Mouse (Mus musculus): ENCODE measurements around the gene Mcpt9. TPM values are rescaled to one million over a fixed set of nuclear protein-coding genes. Genes with fewer than 3 reads are reported as not detected.
"Not testable (repeated sequence)": the region's sequence is repeated elsewhere in the genome, so short reads cannot be mapped to it uniquely, and the experiment has no call there.

Mcpt9 gene
- total RNA-seq (2021), result not detected
- long read RNA-seq, experiment 1, result 0 reads
- long read RNA-seq, experiment 2, result 0 reads

DNA sequence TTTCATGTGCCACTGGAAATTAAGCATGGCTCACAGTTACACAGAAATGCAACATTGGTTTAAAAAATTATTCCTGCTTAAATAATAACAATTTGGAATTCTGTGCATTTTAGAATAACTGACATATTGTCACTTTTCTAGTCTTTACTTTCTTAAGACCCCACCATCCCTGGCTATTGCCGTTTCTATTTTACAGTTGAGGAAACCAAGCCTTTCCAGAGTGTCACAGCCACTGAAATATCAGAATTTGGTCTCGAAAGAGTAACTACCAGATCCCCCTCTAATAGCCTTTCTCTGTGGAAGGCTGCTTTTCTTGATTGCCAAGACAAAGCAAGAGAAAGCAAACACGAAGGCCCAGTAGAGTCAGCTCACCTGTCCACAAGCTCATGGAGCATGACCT, at the start of gene Mcpt9:
Gene Mcpt9, minus strand, starts transcription at position 101 of the 400 bp plus-strand sequence.
- DNase-seq (ENCODE audit: low spot score), result not testable (repeated sequence)

DNA sequence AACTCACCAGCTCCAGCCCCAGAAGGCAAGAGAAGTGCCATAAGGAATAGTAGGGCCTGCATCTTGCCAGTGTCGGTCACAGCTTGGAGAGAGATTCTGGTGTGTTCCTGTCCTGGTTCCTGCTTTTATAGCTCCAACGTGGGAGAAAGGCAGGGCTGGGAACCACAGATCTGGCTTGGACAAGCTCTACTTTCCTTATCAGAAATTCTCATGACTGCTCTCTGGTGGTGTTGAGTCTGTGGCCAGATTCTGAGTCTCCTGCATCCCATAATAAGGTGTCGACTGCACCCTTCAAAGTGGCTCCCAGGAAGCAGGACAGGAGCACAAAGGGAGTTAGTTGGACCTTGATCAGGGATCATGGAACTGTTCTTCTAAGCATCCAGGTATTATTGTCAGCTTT, 31.9 kb upstream of the Mcpt9 start, which contains the start of gene Mcpt4:
Gene Mcpt4, minus strand, starts transcription at position 101 of the 400 bp plus-strand sequence.
- not testable (repeated sequence) for DNase-seq (ENCODE audit: low spot score)

DNA sequence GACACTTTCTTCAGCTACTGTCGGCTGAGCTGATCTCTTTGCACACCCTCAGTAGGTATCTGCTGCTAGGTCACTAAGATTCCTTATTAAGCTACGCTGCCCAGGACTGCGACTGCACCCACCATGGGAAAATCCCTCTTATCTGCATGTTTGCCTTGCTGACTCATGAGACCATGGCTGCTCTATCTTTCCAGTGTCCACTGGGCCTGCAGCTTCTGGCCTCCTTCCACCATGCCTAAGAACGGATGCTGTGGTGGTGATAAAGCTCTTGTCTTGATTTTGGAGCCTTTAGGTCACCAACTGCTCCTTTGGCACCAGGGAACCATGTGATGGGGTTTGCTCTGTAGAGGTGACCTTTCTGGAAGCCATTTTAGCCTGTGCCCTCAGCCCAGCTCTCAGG, 27.4 kb upstream of the Mcpt9 start:
- DNase-seq (ENCODE audit: low spot score), result no peak

DNA sequence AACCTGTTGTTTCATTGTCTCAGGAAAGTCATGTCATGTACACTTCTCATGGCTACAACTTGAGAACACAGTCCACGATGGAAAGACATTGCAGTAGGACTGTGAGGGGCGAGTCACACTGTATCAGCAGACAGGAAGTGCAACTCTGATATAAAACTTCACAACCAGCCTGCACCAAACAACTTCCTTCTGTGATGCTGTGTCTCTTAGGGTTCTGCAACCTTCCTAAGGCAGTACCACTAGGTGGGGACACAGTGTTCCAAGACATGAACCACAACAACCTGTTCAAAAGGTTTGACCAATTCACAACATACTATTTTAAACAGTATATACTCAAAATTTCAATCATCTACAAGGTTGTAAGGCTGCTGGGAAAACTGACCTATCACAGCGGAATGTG, 25.1 kb upstream of the Mcpt9 start:
- no peak for DNase-seq (ENCODE audit: low spot score)

DNA sequence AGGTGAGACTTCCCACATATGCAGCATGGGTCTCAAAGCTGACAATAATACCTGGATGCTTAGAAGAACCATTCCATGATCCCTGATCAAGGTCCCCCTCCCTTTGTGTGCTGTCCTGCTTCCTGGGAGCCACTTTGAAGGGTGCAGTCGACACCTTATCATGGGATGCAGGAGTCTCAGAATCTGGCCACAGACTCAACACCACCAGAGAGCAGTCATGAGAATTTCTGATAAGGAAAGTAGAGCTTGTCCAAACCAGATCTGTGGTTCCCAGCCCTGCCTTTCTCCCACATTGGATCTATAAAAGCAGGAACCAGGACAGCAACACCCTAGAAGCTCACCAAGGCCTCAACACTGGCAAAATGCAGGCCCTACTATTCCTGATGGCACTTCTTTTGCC, 11.5 kb upstream of the Mcpt9 start, which contains the start of gene Mcpt2:
Gene Mcpt2, plus strand, starts transcription at position 250 of the 400 bp plus-strand sequence.
- DNase-seq (ENCODE audit: low spot score), result not testable (repeated sequence)

DNA sequence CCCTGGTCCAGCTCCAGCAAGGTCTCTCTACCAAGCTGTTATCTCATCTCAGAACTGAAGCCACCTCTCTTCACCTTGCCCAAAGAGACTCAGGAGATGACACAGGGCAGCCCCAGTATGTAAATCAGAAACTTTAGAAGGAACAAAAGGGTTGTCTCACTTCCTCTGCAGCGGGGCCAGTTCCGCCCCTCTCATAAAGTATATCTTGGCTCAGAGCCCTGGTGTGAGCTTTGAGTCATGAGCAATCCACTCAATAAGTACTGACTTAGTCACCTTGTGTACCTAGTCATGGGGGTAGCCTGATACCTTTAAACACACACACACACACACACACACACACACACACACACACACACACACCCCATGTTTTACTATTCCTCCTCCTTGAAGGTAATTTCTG, 4.1 kb upstream of the Mcpt9 start:
- DNase-seq (ENCODE audit: low spot score), result no peak

DNA sequence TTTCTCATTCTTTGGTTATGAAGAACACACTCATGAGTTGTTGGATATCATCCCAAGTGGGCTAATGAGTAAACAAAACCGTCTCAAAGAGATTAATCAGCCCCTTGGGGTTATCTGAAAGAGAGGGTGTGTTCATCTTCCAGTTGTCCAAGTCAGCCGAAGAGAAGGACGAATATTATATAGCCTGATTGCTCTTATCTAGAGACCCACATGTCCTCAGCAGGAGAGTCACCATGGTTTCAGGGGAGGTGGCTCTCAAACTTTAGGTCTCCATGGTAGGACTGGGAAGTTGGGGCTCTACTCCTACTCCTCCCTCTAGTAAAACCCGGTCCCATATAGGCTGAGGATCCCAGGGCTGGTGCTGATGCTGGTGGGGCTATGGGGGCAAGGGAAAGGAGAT, 9.0 kb downstream of the Mcpt9 start:
- not testable (repeated sequence) for DNase-seq (ENCODE audit: low spot score)

DNA sequence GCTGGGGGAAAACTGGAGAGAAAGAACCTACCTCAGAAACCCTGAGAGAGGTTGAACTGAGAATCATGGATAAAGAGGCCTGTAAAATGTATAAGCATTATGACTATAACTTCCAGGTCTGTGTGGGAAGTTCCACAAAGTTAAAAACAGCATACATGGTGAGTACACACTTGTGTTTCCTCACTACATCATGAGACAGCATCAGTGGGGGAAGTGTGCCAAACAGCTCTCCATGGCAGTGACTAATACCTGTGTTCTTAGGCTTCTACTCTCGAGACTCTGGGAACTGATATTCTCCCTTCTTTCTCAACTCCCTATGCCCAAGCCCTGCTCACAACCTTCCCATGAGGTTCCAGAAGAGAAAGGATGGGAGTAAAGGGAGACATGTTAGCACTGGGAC, 10.8 kb downstream of the Mcpt9 start:
- DNase-seq (ENCODE audit: low spot score), result no peak

DNA sequence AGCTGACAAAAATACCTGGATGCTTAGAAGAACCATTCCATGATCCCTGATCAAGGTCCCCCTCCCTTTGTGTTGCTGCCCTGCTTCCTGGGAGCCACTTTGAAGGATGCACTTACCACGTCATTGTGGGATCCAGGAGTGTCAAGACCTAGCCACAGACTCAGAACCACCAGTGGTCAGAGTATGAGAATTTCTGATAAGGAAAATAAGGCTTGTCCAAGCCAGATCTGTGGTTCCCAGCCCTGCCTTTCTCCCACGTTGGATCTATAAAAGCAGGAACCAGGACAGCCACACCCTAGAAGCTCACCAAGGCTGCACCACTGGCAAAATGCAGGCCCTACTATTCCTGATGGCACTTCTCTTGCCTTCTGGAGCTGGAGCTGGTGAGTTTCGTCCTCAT, 12.6 kb downstream of the Mcpt9 start, which contains the start of gene Mcpt1:
Gene Mcpt1, plus strand, starts transcription at position 301 of the 400 bp plus-strand sequence.
- not testable (repeated sequence) for DNase-seq (ENCODE audit: low spot score)

DNA sequence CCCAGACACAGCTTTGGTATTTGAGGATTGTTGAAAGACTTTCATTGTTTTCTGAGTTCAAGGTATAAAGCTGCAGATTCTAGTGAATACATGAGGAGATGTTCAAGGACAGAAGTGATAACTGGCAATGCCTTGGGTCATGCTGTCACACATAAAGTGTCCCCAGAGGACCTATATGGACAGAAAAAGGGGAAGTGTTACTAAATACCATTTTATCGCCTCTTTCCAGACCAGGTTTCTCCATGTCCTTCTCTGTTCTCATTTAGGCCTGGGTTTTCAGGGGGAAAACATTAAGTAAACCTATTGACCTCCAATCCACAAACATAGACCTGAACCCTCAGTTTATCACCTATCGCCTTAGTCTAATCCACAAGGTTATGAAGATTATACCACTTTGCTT, 16.4 kb downstream of the Mcpt9 start:
- DNase-seq (ENCODE audit: low spot score), result no peak

DNA sequence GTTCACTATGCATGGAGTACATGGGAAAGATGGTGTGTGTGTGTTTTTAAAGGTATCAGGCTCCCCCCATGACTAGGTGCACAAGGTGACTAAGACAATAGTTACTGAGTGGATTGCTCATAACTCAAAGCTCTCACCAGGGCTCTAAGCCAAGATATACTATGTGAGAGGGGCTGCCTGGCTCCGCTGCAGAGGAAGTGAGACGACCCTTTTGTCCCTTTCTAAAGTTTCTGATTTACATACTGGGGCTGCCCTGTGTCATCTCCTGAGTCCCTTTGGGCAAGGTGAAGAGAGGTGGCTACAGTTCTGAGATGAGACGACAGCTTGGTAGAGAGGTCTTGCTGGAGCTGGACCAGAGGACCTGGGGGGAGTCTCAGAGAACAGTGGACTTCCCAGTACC, 17.1 kb downstream of the Mcpt9 start:
- no peak for DNase-seq (ENCODE audit: low spot score)

DNA sequence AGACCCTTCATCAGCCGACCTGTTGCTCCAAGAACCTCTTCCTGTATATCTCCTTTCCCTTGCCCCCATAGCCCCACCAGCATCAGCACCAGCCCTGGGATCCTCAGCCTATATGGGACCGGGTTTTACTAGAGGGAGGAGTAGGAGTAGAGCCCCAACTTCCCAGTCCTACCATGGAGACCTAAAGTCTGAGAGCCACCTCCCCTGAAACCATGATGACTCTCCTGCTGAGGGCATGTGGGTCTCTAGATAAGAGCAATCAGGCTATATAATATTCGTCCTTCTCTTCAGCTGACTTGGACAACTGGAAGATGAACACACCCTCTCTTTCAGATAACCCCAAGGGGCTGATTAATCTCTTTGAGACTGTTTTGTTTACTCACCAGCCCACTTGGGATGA, 42.8 kb downstream of the Mcpt9 start:
- not testable (repeated sequence) for DNase-seq (ENCODE audit: low spot score)

Other genes starting within 250 kb of the Mcpt9 start
- 1 to 10 TPM; 3.8 to 9.1 TPM for gene Adcy4, start 246.4 kb downstream of the Mcpt9 start, total RNA-seq (2021)
- 1 to 10 TPM; 1.6 to 2.5 TPM for gene Ripk3, start 241.6 kb downstream of the Mcpt9 start, total RNA-seq (2021)
- gene Nfatc4, start 207.4 kb downstream of the Mcpt9 start, total RNA-seq (2021), result 1 to 10 TPM; 1.5 to 3.3 TPM
- gene Nynrin, start 176.5 kb downstream of the Mcpt9 start, total RNA-seq (2021), result 1 to 10 TPM; 1.2 to 1.8 TPM
- not detected for gene Cbln3, start 146.1 kb downstream of the Mcpt9 start, total RNA-seq (2021)
- gene Khnyn, start 145.5 kb downstream of the Mcpt9 start, total RNA-seq (2021), result 1 to 10 TPM; 5.4 to 5.5 TPM
- gene Sdr39u1, start 130.2 kb downstream of the Mcpt9 start, total RNA-seq (2021), result 100 to 1,000 TPM; 125 to 126 TPM
- 1 to 10 TPM; 3.2 to 3.3 TPM for gene Cma1, start 85.8 kb downstream of the Mcpt9 start, total RNA-seq (2021)
- not detected for gene Cma2, start 79.5 kb downstream of the Mcpt9 start, total RNA-seq (2021)
- not detected for gene Mcpt1, start 12.5 kb downstream of the Mcpt9 start, total RNA-seq (2021)
- not detected for gene Mcpt2, start 11.5 kb upstream of the Mcpt9 start, total RNA-seq (2021)
- gene Mcpt4, start 31.8 kb upstream of the Mcpt9 start, total RNA-seq (2021), result 1 to 10 TPM; 2.1 to 4.6 TPM
- gene Mcpt8, start 54.8 kb upstream of the Mcpt9 start, total RNA-seq (2021), result not detected
- gene Ctsg, start 72.1 kb upstream of the Mcpt9 start, total RNA-seq (2021), result not detected
- gene Gzme, start 90.1 kb upstream of the Mcpt9 start, total RNA-seq (2021), result not detected
- gene Gzmd, start 102.1 kb upstream of the Mcpt9 start, total RNA-seq (2021), result not detected
- gene Gzmg, start 129.1 kb upstream of the Mcpt9 start, total RNA-seq (2021), result not detected
- gene Gzmn, start 144.1 kb upstream of the Mcpt9 start, total RNA-seq (2021), result not detected
- not detected for gene Gzmf, start 180.9 kb upstream of the Mcpt9 start, total RNA-seq (2021)
- not detected for gene Gzmc, start 204.2 kb upstream of the Mcpt9 start, total RNA-seq (2021)
- not detected for gene Gzmb, start 231.8 kb upstream of the Mcpt9 start, total RNA-seq (2021)